In genomic region chr7:45800546-45801204, GRCm38 (mm10) we compare ENCODE assay signal across 8 mouse cellular contexts. TPM values are rescaled to one million over a fixed set of nuclear protein-coding genes. Genes with fewer than 3 reads are reported as not detected.
DNase-seq lines count a peak whose midpoint lies in the region; ATAC-seq lines count a peak whose summit lies in the region.

No protein-coding gene starts in this region.

- 16% methylated on average over 18 of the region's 25 CpGs for WGBS in neural tube, embryonic 11.5 days
- 27% methylated on average over 25 of the region's 25 CpGs for WGBS in intestine, embryonic 14.5 days
- WGBS in liver, embryonic 16.5 days (ENCODE audit: insufficient replicate concordance) = 3% methylated on average over 24 of the region's 25 CpGs
- 27% methylated on average over 22 of the region's 25 CpGs for WGBS in neural tube, embryonic 14.5 days

- H3K4me1 ChIP-seq in neural tube, embryonic 11.5 days (ENCODE audit: control insufficient read depth, insufficient read depth, low read length) = peaks cover 15% of the 10 kb centered on the region
- peaks cover 8% of the 10 kb centered on the region for H3K4me1 ChIP-seq in intestine, embryonic 14.5 days (replicated peaks; ENCODE audit: control insufficient read depth, insufficient read depth, low read length)
- H3K4me1 ChIP-seq in liver, embryonic 16.5 days (ENCODE audit: control insufficient read depth, low read depth, low read length) = peaks cover 38% of the 10 kb centered on the region
- H3K4me1 ChIP-seq in neural tube, embryonic 14.5 days (ENCODE audit: control insufficient read depth, insufficient read depth, low read length) = peaks cover 17% of the 10 kb centered on the region

- peak; percentile 53 for DNase-seq in neural tube, embryonic 11.5 days (ENCODE audit: low spot score)
- no peak for DNase-seq in neural tube, embryonic 10.5 days (ENCODE audit: extremely low spot score, low spot score)
- peak; percentile 64 for DNase-seq in embryo, embryonic 10.5 days (ENCODE audit: low spot score)
- DNase-seq in intestine, embryonic 14.5 days (ENCODE audit: low spot score) = no peak
- no peak for DNase-seq in frontal cortex, adult 2 months (ENCODE audit: extremely low spot score in 1 of 2, low spot score in 1 of 2)
- DNase-seq in Muller cell, postnatal 12 days (ENCODE audit: inconsistent ontology term) = no peak

- 0 out of 2 replicates have a peak, but pooled peaks have one; percentile 25 for ATAC-seq in neural tube, embryonic 11.5 days (ENCODE audit: insufficient read depth, low FRiP score, low TSS enrichment)
- ATAC-seq in intestine, embryonic 14.5 days (replicated peaks; ENCODE audit: low FRiP score, low TSS enrichment, low read depth) = peak; percentile 22; the same call in 1 of the 2 replicates
- ATAC-seq in liver, embryonic 16.5 days (ENCODE audit: low read depth) = peak; percentile 40
- no peak for ATAC-seq in neural tube, embryonic 14.5 days (ENCODE audit: low read depth)

- H3K9ac ChIP-seq in neural tube, embryonic 11.5 days (ENCODE audit: low read length) = no peak overlapping the region
- no peak overlapping the region for H3K9ac ChIP-seq in intestine, embryonic 14.5 days (ENCODE audit: low read length)
- peak overlapping the region; percentile 22; the same call in 1 of the 2 replicates for H3K9ac ChIP-seq in liver, embryonic 16.5 days (ENCODE audit: low read depth, low read length)
- no peak overlapping the region for H3K9ac ChIP-seq in neural tube, embryonic 14.5 days (replicated peaks; ENCODE audit: low read depth, low read length)

- 0 out of 2 replicates have a peak overlapping the region, but pooled peaks have one; percentile 7 for H3K4me2 ChIP-seq in neural tube, embryonic 11.5 days (ENCODE audit: low read depth)
- H3K4me2 ChIP-seq in intestine, embryonic 14.5 days (ENCODE audit: low read length) = peak overlapping the region; percentile 34
- peak overlapping the region; percentile 59 for H3K4me2 ChIP-seq in liver, embryonic 16.5 days (ENCODE audit: low read depth, low read length)
- no peak overlapping the region for H3K4me2 ChIP-seq in neural tube, embryonic 14.5 days (ENCODE audit: low read depth, low read length)

- H3K9me3 ChIP-seq in neural tube, embryonic 11.5 days (ENCODE audit: control insufficient read depth, low read length) = no peaks in the 10 kb centered on the region
- H3K9me3 ChIP-seq in intestine, embryonic 14.5 days (ENCODE audit: control insufficient read depth, low read length) = no peaks in the 10 kb centered on the region
- H3K9me3 ChIP-seq in liver, embryonic 16.5 days (replicated peaks; ENCODE audit: control insufficient read depth, low read length) = no peaks in the 10 kb centered on the region
- no peaks in the 10 kb centered on the region for H3K9me3 ChIP-seq in neural tube, embryonic 14.5 days (ENCODE audit: control insufficient read depth, low read length)

- H3K4me3 ChIP-seq in neural tube, embryonic 11.5 days (ENCODE audit: low read depth, low read length) = no peak overlapping the region
- no peak overlapping the region for H3K4me3 ChIP-seq in intestine, embryonic 14.5 days (ENCODE audit: low read depth, low read length)
- H3K4me3 ChIP-seq in liver, embryonic 16.5 days (ENCODE audit: low read depth, low read length) = peak overlapping the region; percentile 36
- no peak overlapping the region for H3K4me3 ChIP-seq in neural tube, embryonic 14.5 days (ENCODE audit: low read depth, low read length)

- H3K27me3 ChIP-seq in neural tube, embryonic 11.5 days (ENCODE audit: control insufficient read depth, insufficient read depth, low read length) = peaks cover 25% of the 10 kb centered on the region
- peaks cover 21% of the 10 kb centered on the region for H3K27me3 ChIP-seq in intestine, embryonic 14.5 days (replicated peaks; ENCODE audit: control insufficient read depth, insufficient read depth, low read length)
- H3K27me3 ChIP-seq in liver, embryonic 16.5 days (ENCODE audit: control insufficient read depth, insufficient read depth, low read depth, low read length) = peaks cover 41% of the 10 kb centered on the region
- no peaks in the 10 kb centered on the region for H3K27me3 ChIP-seq in neural tube, embryonic 14.5 days (ENCODE audit: control insufficient read depth, insufficient read depth, low read length)

- H3K27ac ChIP-seq in neural tube, embryonic 11.5 days (ENCODE audit: low read depth, low read length) = no peak overlapping the region
- H3K27ac ChIP-seq in intestine, embryonic 14.5 days (ENCODE audit: low read depth) = no peak overlapping the region
- H3K27ac ChIP-seq in liver, embryonic 16.5 days (ENCODE audit: low read length) = no peak overlapping the region
- peak overlapping the region; percentile 2; the same call in 1 of the 2 replicates for H3K27ac ChIP-seq in neural tube, embryonic 14.5 days (ENCODE audit: low read depth, low read length)

- H3K36me3 ChIP-seq in neural tube, embryonic 11.5 days (ENCODE audit: control insufficient read depth, insufficient read depth, low read length) = 0 out of 2 replicates have a peak, but pooled peaks cover 2% of the 10 kb centered on the region
- H3K36me3 ChIP-seq in intestine, embryonic 14.5 days (ENCODE audit: control insufficient read depth, insufficient read depth, low read length) = 0 out of 2 replicates have a peak, but pooled peaks cover 4% of the 10 kb centered on the region
- no peaks in the 10 kb centered on the region for H3K36me3 ChIP-seq in liver, embryonic 16.5 days (ENCODE audit: control insufficient read depth, insufficient read depth)
- peaks cover 35% of the 10 kb centered on the region for H3K36me3 ChIP-seq in neural tube, embryonic 14.5 days (ENCODE audit: control insufficient read depth, insufficient read depth, low read length)

RNA-seq across cellular contexts. Expression of gene Cyth2, which starts 13.7 kb away (rescaled TPM):
- 223 and 239 TPM in 2 replicates for polyA plus RNA-seq in neural tube, embryonic 11.5 days (2014; fragmentation: Nextera tagmentation; extraction: Ambion mirVana)
- polyA plus RNA-seq in intestine, embryonic 14.5 days (2014; fragmentation: Nextera tagmentation; extraction: Ambion mirVana) = 91.9 and 95.5 TPM in 2 replicates
- polyA plus RNA-seq in liver, embryonic 16.5 days (2015; fragmentation: Nextera tagmentation; extraction: Ambion mirVana) = 26.0 and 26.5 TPM in 2 replicates
- 223 and 266 TPM in 2 replicates for polyA plus RNA-seq in neural tube, embryonic 14.5 days (2014; fragmentation: Nextera tagmentation; extraction: Ambion mirVana)
- 158 and 167 TPM in 2 replicates for polyA plus RNA-seq in frontal cortex, adult 2 months (2012; rRNA removed)

RNA-seq across cellular contexts. Expression of gene Sult2b1, which starts 16.2 kb away (rescaled TPM):
- polyA plus RNA-seq in neural tube, embryonic 11.5 days (2014; fragmentation: Nextera tagmentation; extraction: Ambion mirVana) = 1.1 and 1.8 TPM in 2 replicates
- polyA plus RNA-seq in intestine, embryonic 14.5 days (2014; fragmentation: Nextera tagmentation; extraction: Ambion mirVana) = 1.2 and 2.3 TPM in 2 replicates
- 0.08 and 0.22 TPM in 2 replicates for polyA plus RNA-seq in liver, embryonic 16.5 days (2015; fragmentation: Nextera tagmentation; extraction: Ambion mirVana)
- 6.8 and 9.7 TPM in 2 replicates for polyA plus RNA-seq in neural tube, embryonic 14.5 days (2014; fragmentation: Nextera tagmentation; extraction: Ambion mirVana)
- polyA plus RNA-seq in frontal cortex, adult 2 months (2012; rRNA removed) = 15.2 and 17.7 TPM in 2 replicates

RNA-seq across cellular contexts. Expression of gene Lmtk3, which starts 17.1 kb away (rescaled TPM):
- 3.8 and 4.3 TPM in 2 replicates for polyA plus RNA-seq in neural tube, embryonic 11.5 days (2014; fragmentation: Nextera tagmentation; extraction: Ambion mirVana)
- 1.5 and 1.9 TPM in 2 replicates for polyA plus RNA-seq in intestine, embryonic 14.5 days (2014; fragmentation: Nextera tagmentation; extraction: Ambion mirVana)
- not detected in 2 replicates for polyA plus RNA-seq in liver, embryonic 16.5 days (2015; fragmentation: Nextera tagmentation; extraction: Ambion mirVana)
- 21.2 and 32.3 TPM in 2 replicates for polyA plus RNA-seq in neural tube, embryonic 14.5 days (2014; fragmentation: Nextera tagmentation; extraction: Ambion mirVana)
- 170 and 198 TPM in 2 replicates for polyA plus RNA-seq in frontal cortex, adult 2 months (2012; rRNA removed)

RNA-seq across cellular contexts. Expression of gene Kcnj14, which starts 23.9 kb away (rescaled TPM):
- 0.88 and 1.4 TPM in 2 replicates for polyA plus RNA-seq in neural tube, embryonic 11.5 days (2014; fragmentation: Nextera tagmentation; extraction: Ambion mirVana)
- 1.2 and 1.5 TPM in 2 replicates for polyA plus RNA-seq in intestine, embryonic 14.5 days (2014; fragmentation: Nextera tagmentation; extraction: Ambion mirVana)
- polyA plus RNA-seq in liver, embryonic 16.5 days (2015; fragmentation: Nextera tagmentation; extraction: Ambion mirVana) = 0.14 and 0.15 TPM in 2 replicates
- 1.1 and 1.3 TPM in 2 replicates for polyA plus RNA-seq in neural tube, embryonic 14.5 days (2014; fragmentation: Nextera tagmentation; extraction: Ambion mirVana)
- 2.1 and 2.6 TPM in 2 replicates for polyA plus RNA-seq in frontal cortex, adult 2 months (2012; rRNA removed)

RNA-seq across cellular contexts. Expression of gene Grwd1, which starts 30.1 kb away (rescaled TPM):
- 69.8 and 76.5 TPM in 2 replicates for polyA plus RNA-seq in neural tube, embryonic 11.5 days (2014; fragmentation: Nextera tagmentation; extraction: Ambion mirVana)
- 86.9 and 95.1 TPM in 2 replicates for polyA plus RNA-seq in intestine, embryonic 14.5 days (2014; fragmentation: Nextera tagmentation; extraction: Ambion mirVana)
- polyA plus RNA-seq in liver, embryonic 16.5 days (2015; fragmentation: Nextera tagmentation; extraction: Ambion mirVana) = 19.2 and 20.9 TPM in 2 replicates
- polyA plus RNA-seq in neural tube, embryonic 14.5 days (2014; fragmentation: Nextera tagmentation; extraction: Ambion mirVana) = 39.0 and 40.5 TPM in 2 replicates
- polyA plus RNA-seq in frontal cortex, adult 2 months (2012; rRNA removed) = 17.9 TPM in 2 replicates

Comparison
In these comparisons a context has a peak if more than half of its experiments do, and no peak if none do; other contexts are left out.
1. DNase-seq: peak in neural tube, embryonic 11.5 days (single experiment) and embryo, embryonic 10.5 days (single experiment); none in neural tube, embryonic 10.5 days (single experiment), intestine, embryonic 14.5 days (single experiment), frontal cortex, adult 2 months (0 of 2) and Muller cell, postnatal 12 days (single experiment).